Mouse (Mus musculus) kidney, postnatal 0 days (tissue): ENCODE results near the gene Fam19a2. TPM values are rescaled to one million over a fixed set of nuclear protein-coding genes. Genes with fewer than 3 reads are reported as not detected.

Experiments used
- ATAC-seq: fragments of 200-750 bp; cut with Nextera tagmentation; replicated peaks from 2 replicates; pipeline ENCODE4 v1.8.0; 2017; ENCODE audit warnings: low read depth, moderate number of reproducible peaks, moderate TSS enrichment, moderate library complexity; ENCODE audit not compliant: low FRiP score
- DNase-seq: peaks from one replicate; pipeline ENCODE4 v3.0.0-alpha.2; 2016; ENCODE audit warnings: low spot score
- H3K27ac ChIP-seq: fragments of 300-500 bp; sonication (generic); 2 replicates; pipeline ENCODE4 v1.5.1; 2014; ENCODE audit warnings: mild to moderate bottlenecking
- H3K27me3 ChIP-seq: fragments of 300-500 bp; sonication (generic); 2 replicates; pipeline ENCODE4 v1.6.1; 2014; ENCODE audit warnings: low read length, mixed read lengths; ENCODE audit not compliant: insufficient read depth
- H3K36me3 ChIP-seq: fragments of 300-500 bp; sonication (generic); 2 replicates; pipeline ENCODE4 v1.6.1; 2014; ENCODE audit warnings: low read length, mixed read lengths; ENCODE audit not compliant: insufficient read depth
- H3K4me1 ChIP-seq: fragments of 300-500 bp; sonication (generic); replicated peaks from 2 replicates; pipeline ENCODE4 v1.6.1; 2014; ENCODE audit warnings: antibody characterized with exemption, low read length, mixed read lengths; ENCODE audit not compliant: insufficient read depth
- H3K4me2 ChIP-seq: fragments of 300-500 bp; sonication (generic); 2 replicates; pipeline ENCODE4 v1.6.1; 2014; ENCODE audit warnings: mild to moderate bottlenecking, low read length, moderate library complexity, mixed read lengths
- H3K4me3 ChIP-seq: fragments of 300-500 bp; sonication (generic); replicated peaks from 2 replicates; pipeline ENCODE4 v1.5.1; 2014; ENCODE audit warnings: low read depth, low read length
- H3K9ac ChIP-seq: fragments of 300-500 bp; sonication (generic); 2 replicates; pipeline ENCODE4 v1.6.1; 2014; ENCODE audit warnings: low read depth, low read length
- H3K9me3 ChIP-seq: fragments of 300-500 bp; sonication (generic); replicated peaks from 2 replicates; pipeline ENCODE4 v1.6.1; 2016; ENCODE audit warnings: low read length, inconsistent platforms, mixed read lengths
- CTCF ChIP-seq: IDR thresholded peaks from 2 replicates; pipeline ENCODE4 v1.5.1; 2016; ENCODE audit warnings: antibody characterized with exemption, low read depth, mild to moderate bottlenecking, moderate library complexity
- WGBS: fragments of 180-500 bp; shearing (Covaris S2); extraction: QIAGEN DNeasy Blood & Tissue Kit; methylation state at CpG from one replicate; pipeline ENCODE4 v1.1.7; 2014; 5-methylcytosine and 5-hydroxymethylcytosine counted together
- polyA plus RNA-seq: library from polyadenylated mRNA; unstranded; fragments of >200 nt; fragmentation: Nextera tagmentation; extraction: Ambion mirVana; gene quantifications from 2 replicates; pipeline ENCODE4 v1.2.1, GENCODE M21; 2015

The Fam19a2 gene
- polyA plus RNA-seq, 1 experiment from 2014 or later, result 2.0 TPM

- no peaks in the 10 kb centered on the region for H3K36me3 ChIP-seq
- H3K9ac ChIP-seq, result no peak overlapping the region
- 72% methylated on average over 8 of the region's 8 CpGs for WGBS
- ATAC-seq (no peak), DNase-seq (no peak)
- no peaks in the 10 kb centered on the region for H3K9me3 ChIP-seq
- no peaks in the 10 kb centered on the region for H3K4me1 ChIP-seq
- H3K4me2 ChIP-seq, result no peak overlapping the region
- H3K27me3 ChIP-seq, result no peaks in the 10 kb centered on the region
- no peak overlapping the region for H3K4me3 ChIP-seq
- no peak for TF ChIP-seq CTCF
- H3K27ac ChIP-seq, result no peak overlapping the region
Measured at GRCm38 (mm10) chr10:123426527-123427363, 162.9 kb downstream of the Fam19a2 start.

GRCm38 (mm10) chr10:123431569-123431968 is 167.8 kb downstream of the Fam19a2 start:
- ATAC-seq, result no peak

GRCm38 (mm10) chr10:123437576-123437975 is 173.8 kb downstream of the Fam19a2 start:
- no peak overlapping the region for H3K4me2 ChIP-seq
- no peaks in the 10 kb centered on the region for H3K36me3 ChIP-seq
- H3K9ac ChIP-seq, result no peak overlapping the region
- DNase-seq (no peak), ATAC-seq (no peak)
- no peak for TF ChIP-seq CTCF
- no peaks in the 10 kb centered on the region for H3K4me1 ChIP-seq
- no peaks in the 10 kb centered on the region for H3K9me3 ChIP-seq
- no peak overlapping the region for H3K4me3 ChIP-seq
- WGBS, result 84% methylated on average over 4 of the region's 4 CpGs
- no peak overlapping the region for H3K27ac ChIP-seq
- no peaks in the 10 kb centered on the region for H3K27me3 ChIP-seq

More at GRCm38 (mm10) chr10:123431569-123431968, 167.8 kb downstream of the Fam19a2 start:
- no peak overlapping the region for H3K27ac ChIP-seq
- no peak overlapping the region for H3K4me2 ChIP-seq
- no peaks in the 10 kb centered on the region for H3K4me1 ChIP-seq
- DNase-seq, result peak; percentile 58
- no peaks in the 10 kb centered on the region for H3K9me3 ChIP-seq
- H3K4me3 ChIP-seq, result no peak overlapping the region
- WGBS, result 34% methylated on average over 5 of the region's 5 CpGs
- H3K9ac ChIP-seq, result no peak overlapping the region
- no peaks in the 10 kb centered on the region for H3K36me3 ChIP-seq
- no peak for TF ChIP-seq CTCF
- no peaks in the 10 kb centered on the region for H3K27me3 ChIP-seq

- no peak overlapping the region for H3K4me3 ChIP-seq
- H3K4me1 ChIP-seq, result no peaks in the 10 kb centered on the region
- DNase-seq (peak; percentile 74), ATAC-seq (no peak)
- H3K36me3 ChIP-seq, result no peaks in the 10 kb centered on the region
- H3K27me3 ChIP-seq, result no peaks in the 10 kb centered on the region
- no peak overlapping the region for H3K27ac ChIP-seq
- no peak overlapping the region for H3K9ac ChIP-seq
- 47% methylated on average over 1 of the region's 1 CpGs for WGBS
- peak; percentile 69 for TF ChIP-seq CTCF
- no peak overlapping the region for H3K4me2 ChIP-seq
- no peaks in the 10 kb centered on the region for H3K9me3 ChIP-seq
Measured at GRCm38 (mm10) chr10:123456800-123457199, 193.0 kb downstream of the Fam19a2 start.

GRCm38 (mm10) chr10:123460466-123460865 is 196.7 kb downstream of the Fam19a2 start:
- ATAC-seq, result no peak
- Histone ChIP-seq H3K9me3 (no peaks in the 10 kb centered on the region), H3K4me3 (no peak overlapping the region), H3K27me3 (no peaks in the 10 kb centered on the region), H3K4me1 (no peaks in the 10 kb centered on the region), H3K9ac (no peak overlapping the region), H3K36me3 (no peaks in the 10 kb centered on the region), H3K4me2 (no peak overlapping the region), H3K27ac (no peak overlapping the region)
- WGBS, result 80% methylated on average over 5 of the region's 5 CpGs
- TF ChIP-seq CTCF, result no peak
- DNase-seq, result no peak

- H3K27me3 ChIP-seq, result no peaks in the 10 kb centered on the region
- H3K4me1 ChIP-seq, result no peaks in the 10 kb centered on the region
- no peak overlapping the region for H3K9ac ChIP-seq
- DNase-seq (no peak), ATAC-seq (no peak)
- H3K4me3 ChIP-seq, result no peak overlapping the region
- H3K9me3 ChIP-seq, result no peaks in the 10 kb centered on the region
- 88% methylated on average over 3 of the region's 3 CpGs for WGBS
- H3K27ac ChIP-seq, result no peak overlapping the region
- H3K4me2 ChIP-seq, result no peak overlapping the region
- no peak for TF ChIP-seq CTCF
- no peaks in the 10 kb centered on the region for H3K36me3 ChIP-seq
Measured at GRCm38 (mm10) chr10:123462305-123462704, 198.5 kb downstream of the Fam19a2 start.

- WGBS, result 84% methylated on average over 3 of the region's 3 CpGs
- no peak for DNase-seq
- ATAC-seq, result no peak
- no peaks in the 10 kb centered on the region for H3K27me3 ChIP-seq
- TF ChIP-seq CTCF, result no peak
- H3K4me1 ChIP-seq, result no peaks in the 10 kb centered on the region
- no peaks in the 10 kb centered on the region for H3K9me3 ChIP-seq
- no peaks in the 10 kb centered on the region for H3K36me3 ChIP-seq
- H3K4me3 ChIP-seq, result no peak overlapping the region
- H3K4me2 ChIP-seq, result no peak overlapping the region
- H3K9ac ChIP-seq, result no peak overlapping the region
- H3K27ac ChIP-seq, result no peak overlapping the region
Measured at GRCm38 (mm10) chr10:123514749-123515148, 251.0 kb downstream of the Fam19a2 start.
